In the genomic region with DNA sequence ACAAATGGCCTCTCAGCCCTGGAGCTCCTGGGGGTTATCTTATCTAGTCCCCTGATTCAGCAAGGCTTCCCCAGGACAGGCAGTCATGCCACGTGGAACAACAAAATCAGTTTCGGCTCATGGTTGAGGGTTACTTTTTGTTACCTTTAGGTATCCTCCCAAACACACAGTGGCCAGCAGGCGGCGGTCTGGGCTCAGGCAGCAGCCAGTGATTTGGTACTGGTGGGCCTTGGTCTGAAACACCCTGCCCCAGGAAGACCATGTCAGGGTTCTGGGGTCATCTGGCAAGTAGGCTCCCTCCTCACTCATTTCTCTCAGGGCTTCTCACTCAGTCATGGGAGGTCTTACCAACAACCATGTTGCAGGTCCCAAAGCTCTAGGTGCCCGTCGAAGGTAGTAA, we compare ENCODE assay signal across 11 mouse cellular contexts. TPM values are rescaled to one million over a fixed set of nuclear protein-coding genes. Genes with fewer than 3 reads are reported as not detected.
A peak's percentile ranks its signal among the peaks of the same experiment; 100 is the strongest.
DNase-seq lines count a peak whose midpoint lies in the region; ATAC-seq and TF ChIP-seq lines count a peak whose summit lies in the region.
"Had no signal": no experiment of that assay in that cellular context is flagged by ENCODE, and none has a peak within 500 bp of the region (broad histone marks: within the 10 kb centered on the region; RNA-seq: fewer than 3 reads in every experiment).

No protein-coding gene starts in this region.

- TF ChIP-seq POLR2A in MEL (IDR thresholded peaks at IDR 0.05; ENCODE audit: control insufficient read depth in 1 of 2, insufficient read depth in 1 of 2, low read depth in 1 of 2, low read length in 2 of 2, poor library complexity in 1 of 2), result no peak

- TF ChIP-seq CTCF in forebrain, postnatal 0 days (IDR thresholded peaks at IDR 0.05; ENCODE audit: low read depth), result peak; percentile 43; the same call in 1 of the 2 replicates
- TF ChIP-seq CTCF in left cerebral cortex, adult 2 months (IDR thresholded peaks at IDR 0.05), result peak; percentile 23
- TF ChIP-seq CTCF in MEL (IDR thresholded peaks at IDR 0.05 in 2 of 3, conservative IDR thresholded peaks at IDR 0.05 in 1 of 3; ENCODE audit: control insufficient read depth in 1 of 3, insufficient read depth in 1 of 3, low read depth in 2 of 3, low read length in 3 of 3, poor library complexity in 1 of 3, severe bottlenecking in 1 of 3), result peak in 2 of 3 experiments; percentile 45 to 47; a peak in 4 of 6 replicates

- no peaks in the 10 kb centered on the region for H3K79me2 ChIP-seq in MEL (ENCODE audit: control insufficient read depth, insufficient read depth, low read length, poor library complexity)

- H3K9ac ChIP-seq in forebrain, postnatal 0 days, result no peak overlapping the region
- H3K9ac ChIP-seq in forebrain, embryonic 13.5 days, result no peak overlapping the region
- no peak overlapping the region for H3K9ac ChIP-seq in MEL (ENCODE audit: control insufficient read depth, low read depth, low read length, poor library complexity, severe bottlenecking)
- no peak overlapping the region for H3K9ac ChIP-seq in limb, embryonic 11.5 days (ENCODE audit: low read length)
- H3K9ac ChIP-seq: heart, embryonic 15.5 days had no signal

- H3K9me3 ChIP-seq in forebrain, postnatal 0 days (ENCODE audit: low read length), result no peaks in the 10 kb centered on the region
- H3K9me3 ChIP-seq in forebrain, embryonic 13.5 days (replicated peaks), result no peaks in the 10 kb centered on the region
- no peaks in the 10 kb centered on the region for H3K9me3 ChIP-seq in MEL (replicated peaks; ENCODE audit: insufficient read depth, low read length)
- H3K9me3 ChIP-seq in limb, embryonic 11.5 days (ENCODE audit: control insufficient read depth, low read length), result no peaks in the 10 kb centered on the region
- H3K9me3 ChIP-seq: heart, embryonic 15.5 days had no signal

- no peaks in the 10 kb centered on the region for H3K4me1 ChIP-seq in forebrain, postnatal 0 days (ENCODE audit: insufficient read depth)
- no peaks in the 10 kb centered on the region for H3K4me1 ChIP-seq in forebrain, embryonic 13.5 days
- H3K4me1 ChIP-seq in MEL (ENCODE audit: control insufficient read depth in 1 of 2, insufficient read depth in 2 of 2, low read length in 2 of 2), result no peaks in the 10 kb centered on the region
- no peaks in the 10 kb centered on the region for H3K4me1 ChIP-seq in limb, embryonic 11.5 days (ENCODE audit: control insufficient read depth, insufficient read depth, low read length)
- H3K4me1 ChIP-seq: heart, embryonic 15.5 days had no signal

- DNase-seq in forebrain, postnatal 0 days, result no peak
- DNase-seq in left cerebral cortex, adult 2 months (ENCODE audit: extremely low spot score in 1 of 2, low spot score in 2 of 2), result no peak
- DNase-seq in left cerebral cortex, adult 9 months (ENCODE audit: low spot score in 2 of 2), result no peak
- DNase-seq in MEL (ENCODE audit: low read depth, low spot score), result no peak
- DNase-seq in limb, embryonic 11.5 days (ENCODE audit: low spot score), result peak; percentile 34
- DNase-seq in natural killer cell, adult 2 months (ENCODE audit: low spot score in 2 of 2), result no peak
- no peak for DNase-seq in thymus, postnatal 36 days

- no peak for TF ChIP-seq EP300 in MEL (IDR thresholded peaks at IDR 0.05; ENCODE audit: low read depth in 1 of 2, low read length in 2 of 2)

- no peaks in the 10 kb centered on the region for H3K27me3 ChIP-seq in forebrain, postnatal 0 days (ENCODE audit: insufficient read depth, low read length)
- H3K27me3 ChIP-seq in forebrain, embryonic 13.5 days, result no peaks in the 10 kb centered on the region
- no peaks in the 10 kb centered on the region for H3K27me3 ChIP-seq in MEL (ENCODE audit: control insufficient read depth in 1 of 2, insufficient read depth in 2 of 2, low read length in 2 of 2)
- no peaks in the 10 kb centered on the region for H3K27me3 ChIP-seq in limb, embryonic 11.5 days (ENCODE audit: control insufficient read depth, insufficient read depth, low read length)
- H3K27me3 ChIP-seq: heart, embryonic 15.5 days had no signal

- H3K4me2 ChIP-seq in forebrain, postnatal 0 days (ENCODE audit: low read depth), result no peak overlapping the region
- no peak overlapping the region for H3K4me2 ChIP-seq in forebrain, embryonic 13.5 days
- no peak overlapping the region for H3K4me2 ChIP-seq in limb, embryonic 11.5 days (ENCODE audit: low read depth, severe bottlenecking)
- H3K4me2 ChIP-seq: heart, embryonic 15.5 days had no signal

- WGBS in forebrain, postnatal 0 days, result 69% methylated on average over 6 of the region's 6 CpGs
- 68% methylated on average over 6 of the region's 6 CpGs for WGBS in forebrain, embryonic 13.5 days
- WGBS in limb, embryonic 11.5 days, result 72% methylated on average over 6 of the region's 6 CpGs

- H3K27ac ChIP-seq in forebrain, postnatal 0 days (ENCODE audit: low read depth, low read length), result no peak overlapping the region
- no peak overlapping the region for H3K27ac ChIP-seq in forebrain, embryonic 13.5 days
- H3K27ac ChIP-seq in left cerebral cortex, adult 2 months, result no peak overlapping the region
- no peak overlapping the region for H3K27ac ChIP-seq in MEL (ENCODE audit: control insufficient read depth, low read depth, low read length)
- H3K27ac ChIP-seq in limb, embryonic 11.5 days (replicated peaks; ENCODE audit: low read depth, low read length), result no peak overlapping the region
- H3K27ac ChIP-seq: heart, embryonic 15.5 days had no signal

- no peak overlapping the region for H3K4me3 ChIP-seq in forebrain, postnatal 0 days (ENCODE audit: low read depth, low read length)
- H3K4me3 ChIP-seq in forebrain, embryonic 13.5 days, result no peak overlapping the region
- no peak overlapping the region for H3K4me3 ChIP-seq in left cerebral cortex, adult 2 months
- H3K4me3 ChIP-seq in MEL (ENCODE audit: control insufficient read depth in 1 of 2, insufficient read depth in 1 of 2, low read depth in 2 of 2, low read length in 2 of 2), result no peak overlapping the region
- no peak overlapping the region for H3K4me3 ChIP-seq in limb, embryonic 11.5 days (ENCODE audit: low read depth, low read length)
- H3K4me3 ChIP-seq: erythroblast, embryonic 14.5 days; heart, embryonic 15.5 days had no signal

- no peak for ATAC-seq in forebrain, postnatal 0 days
- ATAC-seq in forebrain, embryonic 13.5 days, result no peak
- no peak for ATAC-seq in limb, embryonic 11.5 days (ENCODE audit: insufficient number of reproducible peaks, low FRiP score, low TSS enrichment, low read depth)

- intact Hi-C loops in left cerebral cortex, adult 2 months (cut with DNase I), result no loop called here

- peak; percentile 41 for TF ChIP-seq RAD21 in MEL (IDR thresholded peaks at IDR 0.05; ENCODE audit: low read depth, low read length)

- H3K36me3 ChIP-seq in forebrain, postnatal 0 days (ENCODE audit: insufficient read depth), result no peaks in the 10 kb centered on the region
- H3K36me3 ChIP-seq in forebrain, embryonic 13.5 days (ENCODE audit: poor library complexity, severe bottlenecking), result no peaks in the 10 kb centered on the region
- no peaks in the 10 kb centered on the region for H3K36me3 ChIP-seq in MEL (ENCODE audit: control insufficient read depth in 1 of 2, insufficient read depth in 2 of 2, low read length in 2 of 2)
- no peaks in the 10 kb centered on the region for H3K36me3 ChIP-seq in limb, embryonic 11.5 days (ENCODE audit: control insufficient read depth, insufficient read depth, low read length)

TF ChIP-seq in MEL, 35 proteins besides CTCF, POLR2A, EP300 and RAD21 (continues in another document):
- TF ChIP-seq ZKSCAN1 (IDR thresholded peaks at IDR 0.05; ENCODE audit: low read depth, low read length) (no peak), CHD2 (IDR thresholded peaks at IDR 0.05; ENCODE audit: low read length) (no peak)

RNA-seq across cellular contexts. Expression of a gene that starts 29.6 kb away (rescaled TPM):
- 33.2 and 35.7 TPM in 2 replicates for total RNA-seq in forebrain, postnatal 0 days (2014; rRNA removed)
- 30.3 and 34.4 TPM in 2 replicates for polyA plus RNA-seq in forebrain, postnatal 0 days (2015; fragmentation: Nextera tagmentation; extraction: Ambion mirVana)
- polyA plus RNA-seq in forebrain, embryonic 13.5 days (2015; fragmentation: Nextera tagmentation; extraction: Ambion mirVana), result 65.0 and 67.2 TPM in 2 replicates
- 10 to 100 TPM; 25.8 to 27.1 TPM for total RNA-seq in left cerebral cortex, adult 2 months (2021)
- total RNA-seq in MEL (2012; rRNA removed), result 65.6 and 81.1 TPM in 2 replicates
- 10 to 100 TPM in 1 of 2 experiments, not detected in 1; 83.2 TPM for polyA plus RNA-seq in MEL (2012; ENCODE audit: insufficient read depth in 1 of 2, insufficient read length in 2 of 2, low read depth in 1 of 2, low replicate concordance in 2 of 2, missing spikeins in 1 of 2)
- 71.6 and 79.9 TPM in 2 replicates for polyA plus RNA-seq in limb, embryonic 11.5 days (2014; fragmentation: Nextera tagmentation; extraction: Ambion mirVana)

RNA-seq across cellular contexts. Expression of a gene that starts 29.7 kb away (rescaled TPM):
- total RNA-seq in forebrain, postnatal 0 days (2014; rRNA removed), result 0.19 TPM in 1 of 2 replicates, not detected in the other
- polyA plus RNA-seq in forebrain, postnatal 0 days (2015; fragmentation: Nextera tagmentation; extraction: Ambion mirVana), result 0.09 TPM in 1 of 2 replicates, not detected in the other
- polyA plus RNA-seq in forebrain, embryonic 13.5 days (2015; fragmentation: Nextera tagmentation; extraction: Ambion mirVana), result not detected in 2 replicates
- total RNA-seq in left cerebral cortex, adult 2 months (2021), result not detected
- total RNA-seq in MEL (2012; rRNA removed), result 23.3 and 28.3 TPM in 2 replicates
- polyA plus RNA-seq in MEL (2012; ENCODE audit: insufficient read depth in 1 of 2, insufficient read length in 2 of 2, low read depth in 1 of 2, low replicate concordance in 2 of 2, missing spikeins in 1 of 2), result 10 to 100 TPM in 1 of 2 experiments, not detected in 1; 27.6 TPM
- not detected in 2 replicates for polyA plus RNA-seq in limb, embryonic 11.5 days (2014; fragmentation: Nextera tagmentation; extraction: Ambion mirVana)
- total RNA-seq: left cerebral cortex, postnatal 14 days had no signal
- polyA plus RNA-seq: heart, embryonic 15.5 days had no signal

RNA-seq across cellular contexts. Expression of a gene that starts 33.1 kb away (rescaled TPM):
- total RNA-seq in forebrain, postnatal 0 days (2014; rRNA removed), result 2.4 and 2.5 TPM in 2 replicates
- 1.1 and 1.2 TPM in 2 replicates for polyA plus RNA-seq in forebrain, postnatal 0 days (2015; fragmentation: Nextera tagmentation; extraction: Ambion mirVana)
- polyA plus RNA-seq in forebrain, embryonic 13.5 days (2015; fragmentation: Nextera tagmentation; extraction: Ambion mirVana), result 1.9 and 3.5 TPM in 2 replicates
- 1 to 10 TPM; 3.2 to 4.4 TPM for total RNA-seq in left cerebral cortex, adult 2 months (2021)
- 19.5 and 36.8 TPM in 2 replicates for total RNA-seq in MEL (2012; rRNA removed)
- 10 to 100 TPM in 1 of 2 experiments, not detected in 1; 13.7 TPM for polyA plus RNA-seq in MEL (2012; ENCODE audit: insufficient read depth in 1 of 2, insufficient read length in 2 of 2, low read depth in 1 of 2, low replicate concordance in 2 of 2, missing spikeins in 1 of 2)
- 5.2 and 6.2 TPM in 2 replicates for polyA plus RNA-seq in limb, embryonic 11.5 days (2014; fragmentation: Nextera tagmentation; extraction: Ambion mirVana)
- polyA plus RNA-seq: erythroblast, embryonic 14.5 days had no signal

RNA-seq across cellular contexts. Expression of a gene that starts 51.9 kb away (rescaled TPM):
- 101 and 114 TPM in 2 replicates for total RNA-seq in forebrain, postnatal 0 days (2014; rRNA removed)
- 92.8 and 100 TPM in 2 replicates for polyA plus RNA-seq in forebrain, postnatal 0 days (2015; fragmentation: Nextera tagmentation; extraction: Ambion mirVana)
- 128 and 130 TPM in 2 replicates for polyA plus RNA-seq in forebrain, embryonic 13.5 days (2015; fragmentation: Nextera tagmentation; extraction: Ambion mirVana)
- total RNA-seq in left cerebral cortex, adult 2 months (2021), result 10 to 100 TPM; 50.8 to 62.1 TPM
- total RNA-seq in MEL (2012; rRNA removed), result 22.7 and 24.2 TPM in 2 replicates
- 10 to 100 TPM in 1 of 2 experiments, not detected in 1; 28.1 TPM for polyA plus RNA-seq in MEL (2012; ENCODE audit: insufficient read depth in 1 of 2, insufficient read length in 2 of 2, low read depth in 1 of 2, low replicate concordance in 2 of 2, missing spikeins in 1 of 2)
- polyA plus RNA-seq in limb, embryonic 11.5 days (2014; fragmentation: Nextera tagmentation; extraction: Ambion mirVana), result 79.5 and 85.3 TPM in 2 replicates
